Mouse (Mus musculus) left cerebral cortex, postnatal 14 days (tissue): Measurements from ENCODE around the gene Cwc22. TPM values are rescaled to one million over a fixed set of nuclear protein-coding genes. Genes with fewer than 3 reads are reported as not detected.

ENCODE experiments used
- DNase-seq, 2 experiments: peaks; one replicate each; pipeline ENCODE4 v3.0.0; 2021 to 2022; ENCODE audit warnings: low spot score in 2 of 2, mixed read lengths in 1 of 2
- intact Hi-C: fragments of 180-260 bp; cut with DNase I; formaldehyde crosslinking; loops from one replicate; pipeline ENCODE4 v1.15.1; 2025
- total RNA-seq, 2 experiments: library from RNA; stranded (reverse); gene quantifications; 2 replicates each; pipeline ENCODE4 v1.2.3; 2021

Gene Cwc22
- total RNA-seq, 2 experiments from 2014 or later, result 20.5 to 21.5 TPM

- DNase-seq, result no peak
- intact Hi-C loops, result no loop called here
Measured at GRCm38 (mm10) chr2:77933630-77934029, 12.5 kb downstream of the Cwc22 start.

- intact Hi-C loops, result no loop called here
- no peak for DNase-seq
Measured at GRCm38 (mm10) chr2:77931958-77932357, 14.2 kb downstream of the Cwc22 start.

GRCm38 (mm10) chr2:77928352-77928751 lies 17.8 kb downstream of the Cwc22 start:
- no peak for DNase-seq
- intact Hi-C loops, result no loop called here

DNA sequence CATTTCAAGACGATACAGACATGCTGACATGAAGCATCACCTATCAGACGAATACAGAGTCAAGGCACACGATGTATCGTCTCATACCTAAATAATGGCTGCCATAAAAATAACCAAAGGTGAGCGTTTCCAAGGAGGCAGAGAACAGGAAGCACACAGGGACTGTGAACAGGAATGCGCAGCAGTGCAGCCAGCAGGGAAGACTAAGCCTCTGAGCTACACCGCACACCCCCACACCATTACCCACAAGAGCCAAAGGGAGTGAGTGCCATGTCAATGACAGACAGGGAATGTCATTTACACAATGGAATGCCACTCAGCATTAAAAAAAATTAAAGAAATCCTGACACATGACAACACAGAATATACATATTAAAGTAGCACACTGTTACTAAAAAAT lies 19.7 kb downstream of the Cwc22 start:
- intact Hi-C loops, result no loop called here
- no peak for DNase-seq

DNA sequence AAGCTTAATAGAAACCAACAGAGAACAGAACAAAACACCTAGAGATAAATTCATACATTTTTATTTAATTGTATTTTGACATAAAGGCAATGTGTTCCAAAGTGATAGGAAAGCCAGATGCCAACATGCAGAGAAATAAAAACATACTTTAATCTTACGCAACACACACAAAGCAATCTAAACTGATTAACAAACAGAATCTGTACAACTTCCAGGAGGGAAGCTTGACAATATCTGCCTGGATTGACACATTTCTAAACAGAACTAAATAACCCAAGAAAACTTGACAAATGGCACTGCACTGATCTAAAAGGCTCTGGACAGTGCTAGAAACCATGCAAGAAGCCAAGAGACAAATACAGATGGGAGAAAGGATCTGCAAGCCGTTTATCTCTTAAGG lies 20.2 kb downstream of the Cwc22 start:
- no peak for DNase-seq
- intact Hi-C loops, result no loop called here

DNA sequence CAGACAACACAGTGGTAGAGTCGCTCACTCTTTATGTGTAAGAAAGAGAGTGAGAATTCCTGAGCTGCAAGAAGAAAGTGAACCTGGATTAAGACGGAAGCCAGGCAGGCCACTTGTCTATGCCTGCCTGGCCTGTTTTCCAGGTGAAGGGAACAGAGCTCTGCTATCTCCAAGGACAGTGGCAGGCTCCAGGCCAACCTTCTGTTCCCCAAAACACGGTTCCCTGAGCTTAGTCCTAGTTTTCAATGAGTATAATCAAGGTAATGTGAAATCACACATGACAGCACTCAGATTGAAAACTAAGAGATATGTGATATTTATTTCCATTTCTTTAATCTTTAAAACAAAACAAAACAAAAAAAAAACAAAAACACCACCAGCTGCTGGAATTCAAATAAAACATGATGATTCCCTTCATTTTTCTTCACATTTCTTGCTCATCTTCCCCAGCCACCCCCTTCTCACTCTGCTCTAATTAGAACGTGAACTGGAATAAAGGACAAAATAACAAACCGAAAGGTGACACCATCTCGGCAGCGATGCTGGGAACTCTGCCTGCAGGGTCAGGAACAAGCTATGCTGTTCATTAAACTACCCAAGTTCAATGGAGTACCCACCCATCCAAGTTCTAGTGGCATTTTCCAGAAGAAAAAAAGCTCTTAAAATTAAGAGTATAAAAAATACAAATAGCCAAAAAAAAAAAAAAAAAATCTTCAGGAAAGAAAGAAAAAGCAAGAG lies 20.8 kb downstream of the Cwc22 start:
- DNase-seq, result no peak
- intact Hi-C loops, result no loop called here

GRCm38 (mm10) chr2:77924003-77924402 lies 22.2 kb downstream of the Cwc22 start:
- intact Hi-C loops, result no loop called here
- DNase-seq, result no peak

DNA sequence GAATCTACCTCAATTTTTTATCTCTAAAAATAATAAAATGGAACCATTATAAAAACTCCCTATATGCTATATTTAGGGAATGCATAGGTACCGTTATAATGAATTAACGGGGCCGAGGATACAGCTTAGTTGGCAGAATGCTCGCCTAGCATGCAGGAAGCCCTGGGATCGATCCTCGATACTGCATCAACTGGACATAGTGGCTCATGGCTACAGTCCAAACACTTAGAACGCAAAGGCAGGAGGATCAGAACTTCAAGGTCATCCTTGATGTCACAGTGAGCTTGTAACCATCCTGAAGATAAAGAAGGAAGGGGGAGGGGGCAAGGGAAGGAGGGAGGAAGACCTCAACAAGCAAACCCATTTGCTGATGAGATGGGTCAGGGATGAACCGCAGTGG lies 23.0 kb downstream of the Cwc22 start:
- DNase-seq, result no peak
- intact Hi-C loops, result no loop called here

GRCm38 (mm10) chr2:77921307-77921706 lies 24.9 kb downstream of the Cwc22 start:
- no peak for DNase-seq
- intact Hi-C loops, result no loop called here

DNA sequence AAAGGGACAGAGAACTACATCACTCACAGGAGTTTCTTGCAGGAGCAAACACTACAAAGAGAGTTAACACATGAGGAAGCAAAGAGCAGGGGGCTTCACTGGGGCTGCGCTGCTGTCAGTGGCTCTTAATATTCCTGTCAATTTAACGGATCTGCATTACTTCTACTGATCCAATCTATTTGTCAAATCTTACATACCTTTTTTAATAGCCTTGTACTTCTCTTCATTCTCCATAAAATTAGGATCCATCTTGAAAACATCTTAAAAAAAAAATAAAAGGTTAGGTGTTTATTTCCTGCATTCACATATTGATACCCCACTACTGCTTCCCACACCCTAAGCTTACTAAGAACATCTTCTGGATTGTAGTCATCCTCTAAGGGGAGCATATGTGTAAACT lies 25.6 kb downstream of the Cwc22 start:
- DNase-seq, result no peak

GRCm38 (mm10) chr2:77918474-77918873 lies 27.7 kb downstream of the Cwc22 start:
- intact Hi-C loops, result no loop called here
- DNase-seq, result no peak

More for the DNA sequence above, 25.6 kb downstream of the Cwc22 start:
- intact Hi-C loops, result no loop called here

- intact Hi-C loops, result no loop called here
- DNase-seq, result no peak
Measured at GRCm38 (mm10) chr2:77918006-77918405, 28.2 kb downstream of the Cwc22 start.

GRCm38 (mm10) chr2:77917360-77917734 lies 28.8 kb downstream of the Cwc22 start:
- intact Hi-C loops, result no loop called here
- no peak for DNase-seq

GRCm38 (mm10) chr2:77916586-77917359 lies 29.4 kb downstream of the Cwc22 start:
- intact Hi-C loops, result no loop called here

GRCm38 (mm10) chr2:77915187-77915586 lies 31.0 kb downstream of the Cwc22 start:
- intact Hi-C loops, result no loop called here
- no peak for DNase-seq

More at GRCm38 (mm10) chr2:77916586-77917359, 29.4 kb downstream of the Cwc22 start:
- DNase-seq, result no peak

DNA sequence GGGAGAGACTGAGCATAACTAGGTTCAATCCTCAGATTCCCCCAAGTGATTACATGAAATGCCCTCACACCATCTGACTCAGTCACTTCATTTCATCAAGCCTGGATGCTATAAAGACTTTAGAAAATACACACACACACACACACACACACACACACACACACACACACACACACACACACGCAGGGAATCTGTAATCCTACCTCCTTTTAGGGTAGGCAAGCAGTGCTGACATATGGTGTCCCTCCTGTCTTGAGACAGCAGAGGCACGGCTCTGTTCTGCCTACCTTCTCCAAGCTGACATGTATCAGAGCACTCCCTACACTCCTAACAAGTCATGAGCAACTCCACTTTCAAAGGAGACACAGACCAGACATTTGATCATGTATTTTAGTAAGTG lies 32.5 kb downstream of the Cwc22 start:
- intact Hi-C loops, result no loop called here
- DNase-seq, result no peak

DNA sequence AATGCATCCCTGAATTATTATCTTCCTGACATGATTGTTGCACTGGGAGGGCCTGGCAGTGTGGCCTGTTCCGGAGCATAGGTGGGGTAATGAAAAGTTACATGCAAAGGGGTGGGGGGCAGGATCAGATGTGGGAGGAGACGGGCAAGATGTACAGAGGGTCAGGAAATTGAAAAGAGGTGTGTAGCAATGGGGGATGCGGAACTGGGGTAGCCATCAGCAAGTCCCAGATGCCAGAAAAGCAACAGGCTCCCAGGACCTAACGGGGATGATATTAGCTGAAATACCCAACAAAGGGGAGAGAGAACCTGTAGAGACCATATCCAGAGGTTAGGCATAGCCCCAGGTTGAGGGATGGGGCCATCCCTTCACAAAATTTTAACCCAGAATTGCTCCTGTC lies 34.0 kb downstream of the Cwc22 start:
- intact Hi-C loops, result no loop called here
- no peak for DNase-seq

DNA sequence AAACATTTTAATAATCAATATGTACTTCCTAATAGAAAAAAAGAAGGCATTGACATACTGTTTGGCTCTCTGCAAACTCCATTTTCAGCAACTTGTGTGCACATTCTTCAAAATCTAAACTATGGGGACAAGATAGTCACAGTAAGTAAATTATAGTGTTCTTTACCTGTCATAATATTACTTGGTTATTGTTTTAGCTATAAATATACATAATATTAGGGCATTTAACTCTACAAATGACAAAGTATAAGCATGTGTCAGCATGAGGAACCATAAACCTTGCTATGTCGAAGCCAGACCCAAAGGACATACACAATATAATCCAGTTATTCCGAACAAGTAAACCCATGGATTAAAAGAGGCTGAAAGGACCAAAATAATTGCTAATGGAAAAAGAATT lies 34.7 kb downstream of the Cwc22 start:
- DNase-seq, result no peak
- intact Hi-C loops, result no loop called here

DNA sequence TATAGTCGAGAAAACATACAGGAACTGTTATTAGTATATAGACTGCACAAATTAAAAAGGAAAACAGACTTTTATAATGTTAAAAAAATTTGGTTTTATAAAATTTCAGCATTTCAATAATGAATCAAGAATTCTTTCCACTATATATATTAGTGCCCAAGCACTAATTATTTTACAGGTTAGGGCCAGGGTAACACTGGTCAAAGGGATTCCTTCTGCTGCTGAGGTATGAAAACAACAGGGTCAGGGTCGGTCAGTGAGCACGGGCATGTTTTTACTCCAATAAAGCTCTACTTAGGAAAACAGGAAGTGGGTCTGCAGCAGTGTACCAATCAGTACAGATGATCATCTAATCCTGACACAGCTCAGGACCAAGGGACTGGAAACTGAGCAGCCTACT lies 36.0 kb downstream of the Cwc22 start:
- no peak for DNase-seq
- intact Hi-C loops, result no loop called here

DNA sequence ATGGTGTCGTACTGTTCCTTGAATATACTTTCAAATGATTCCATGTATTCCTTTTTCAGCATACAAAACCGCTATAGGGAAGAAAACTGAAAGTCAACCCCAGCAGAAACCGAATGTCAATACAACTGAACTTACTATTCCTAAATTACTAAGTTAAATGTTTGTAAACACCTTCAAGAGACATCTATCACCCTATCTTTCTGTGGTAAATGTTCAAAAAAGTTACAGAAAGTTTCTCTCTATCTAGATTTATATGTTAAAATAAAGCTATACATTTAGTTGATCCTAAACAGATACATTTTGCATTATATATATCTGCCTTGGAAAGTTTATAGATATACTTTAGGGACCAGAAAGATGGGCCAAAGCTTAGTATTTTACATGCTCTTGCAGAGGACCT lies 39.0 kb downstream of the Cwc22 start:
- intact Hi-C loops, result no loop called here
- no peak for DNase-seq

GRCm38 (mm10) chr2:77905023-77905422 lies 41.2 kb downstream of the Cwc22 start:
- DNase-seq, result no peak

More at GRCm38 (mm10) chr2:77905023-77905422, 41.2 kb downstream of the Cwc22 start:
- intact Hi-C loops, result no loop called here
